Mouse (Mus musculus): ENCODE data around the gene Gsk3b. TPM values are rescaled to one million over a fixed set of nuclear protein-coding genes. Genes with fewer than 3 reads are reported as not detected.

The Gsk3b gene
- polyA plus RNA-seq, 1 experiment from 2014 or later: 164 TPM

GRCm38 (mm10) chr16:38162019-38162418 lies 73.2 kb downstream of the Gsk3b start:
- 83% methylated on average over 3 of the region's 3 CpGs for WGBS

GRCm38 (mm10) chr16:38164811-38165591 lies 76.2 kb downstream of the Gsk3b start:
- no peaks in the 10 kb centered on the region for H3K36me3 ChIP-seq (replicated peaks)
- WGBS: 92% methylated on average over 7 of the region's 7 CpGs
- no peaks in the 10 kb centered on the region for H3K4me1 ChIP-seq
- H3K9ac ChIP-seq: no peak overlapping the region
- no peak for ATAC-seq (replicated peaks)
- no peaks in the 10 kb centered on the region for H3K27me3 ChIP-seq (replicated peaks)
- no peak overlapping the region for H3K4me2 ChIP-seq
- H3K4me3 ChIP-seq: no peak overlapping the region
- no peak overlapping the region for H3K27ac ChIP-seq
- H3K9me3 ChIP-seq: no peaks in the 10 kb centered on the region

More at GRCm38 (mm10) chr16:38162019-38162418, 73.2 kb downstream of the Gsk3b start:
- H3K36me3 ChIP-seq (replicated peaks): no peaks in the 10 kb centered on the region
- no peaks in the 10 kb centered on the region for H3K27me3 ChIP-seq (replicated peaks)
- no peak overlapping the region for H3K27ac ChIP-seq
- no peak overlapping the region for H3K4me3 ChIP-seq
- H3K4me1 ChIP-seq: peaks cover 13% of the 10 kb centered on the region; the same call in 1 of the 2 replicates
- no peak for ATAC-seq (replicated peaks)
- H3K9me3 ChIP-seq: no peaks in the 10 kb centered on the region
- H3K4me2 ChIP-seq: no peak overlapping the region
- H3K9ac ChIP-seq: no peak overlapping the region

GRCm38 (mm10) chr16:38168971-38169370 lies 80.2 kb downstream of the Gsk3b start:
- 94% methylated on average over 5 of the region's 5 CpGs for WGBS
- no peaks in the 10 kb centered on the region for H3K27me3 ChIP-seq (replicated peaks)
- H3K9ac ChIP-seq: no peak overlapping the region
- H3K36me3 ChIP-seq (replicated peaks): no peaks in the 10 kb centered on the region; the same call in 1 of the 2 replicates
- no peak overlapping the region for H3K4me2 ChIP-seq
- ATAC-seq (replicated peaks): no peak
- H3K4me1 ChIP-seq: 0 out of 2 replicates have a peak, but pooled peaks cover 3% of the 10 kb centered on the region
- no peak overlapping the region for H3K4me3 ChIP-seq
- H3K27ac ChIP-seq: no peak overlapping the region
- no peaks in the 10 kb centered on the region for H3K9me3 ChIP-seq

- Histone ChIP-seq H3K4me3 (no peak overlapping the region), H3K36me3 (replicated peaks) (no peaks in the 10 kb centered on the region), H3K4me1 (no peaks in the 10 kb centered on the region; the same call in 1 of the 2 replicates), H3K27ac (no peak overlapping the region), H3K9ac (no peak overlapping the region), H3K27me3 (replicated peaks) (no peaks in the 10 kb centered on the region), H3K9me3 (no peaks in the 10 kb centered on the region), H3K4me2 (no peak overlapping the region)
- no peak for ATAC-seq (replicated peaks)
- 88% methylated on average over 4 of the region's 4 CpGs for WGBS
Observed at GRCm38 (mm10) chr16:38179150-38179549, 90.3 kb downstream of the Gsk3b start.

GRCm38 (mm10) chr16:38181421-38181820 lies 92.6 kb downstream of the Gsk3b start:
- H3K4me1 ChIP-seq: peaks cover 5% of the 10 kb centered on the region
- WGBS: 88% methylated on average over 8 of the region's 8 CpGs
- H3K27ac ChIP-seq: no peak overlapping the region
- no peaks in the 10 kb centered on the region for H3K9me3 ChIP-seq
- no peak for ATAC-seq (replicated peaks)
- H3K4me3 ChIP-seq: no peak overlapping the region
- H3K4me2 ChIP-seq: no peak overlapping the region
- H3K36me3 ChIP-seq (replicated peaks): no peaks in the 10 kb centered on the region; the same call in 1 of the 2 replicates
- H3K9ac ChIP-seq: no peak overlapping the region
- no peaks in the 10 kb centered on the region for H3K27me3 ChIP-seq (replicated peaks)

- Histone ChIP-seq H3K4me2 (no peak overlapping the region), H3K9ac (no peak overlapping the region), H3K4me3 (no peak overlapping the region), H3K27ac (no peak overlapping the region), H3K36me3 (replicated peaks) (no peaks in the 10 kb centered on the region; the same call in 1 of the 2 replicates), H3K9me3 (no peaks in the 10 kb centered on the region), H3K4me1 (peaks cover 5% of the 10 kb centered on the region), H3K27me3 (replicated peaks) (no peaks in the 10 kb centered on the region)
- ATAC-seq (replicated peaks): no peak
- 89% methylated on average over 8 of the region's 8 CpGs for WGBS
Observed at GRCm38 (mm10) chr16:38184657-38185269, 96.0 kb downstream of the Gsk3b start.

GRCm38 (mm10) chr16:38189952-38190351 lies 101.2 kb downstream of the Gsk3b start:
- 95% methylated on average over 4 of the region's 4 CpGs for WGBS
- no peaks in the 10 kb centered on the region for H3K9me3 ChIP-seq
- no peak for ATAC-seq (replicated peaks)
- H3K27ac ChIP-seq: no peak overlapping the region
- H3K4me3 ChIP-seq: no peak overlapping the region
- no peak overlapping the region for H3K4me2 ChIP-seq
- peaks cover 3% of the 10 kb centered on the region; the same call in 1 of the 2 replicates for H3K4me1 ChIP-seq
- H3K27me3 ChIP-seq (replicated peaks): no peaks in the 10 kb centered on the region
- H3K36me3 ChIP-seq (replicated peaks): peaks cover 9% of the 10 kb centered on the region; the same call in 1 of the 2 replicates
- no peak overlapping the region for H3K9ac ChIP-seq

- H3K27me3 ChIP-seq (replicated peaks): no peaks in the 10 kb centered on the region
- H3K4me3 ChIP-seq: no peak overlapping the region
- H3K36me3 ChIP-seq (replicated peaks): peaks cover 13% of the 10 kb centered on the region; the same call in 1 of the 2 replicates
- WGBS: 92% methylated on average over 3 of the region's 3 CpGs
- H3K4me1 ChIP-seq: peaks cover 3% of the 10 kb centered on the region; the same call in 1 of the 2 replicates
- no peak overlapping the region for H3K9ac ChIP-seq
- H3K4me2 ChIP-seq: no peak overlapping the region
- H3K27ac ChIP-seq: no peak overlapping the region
- no peaks in the 10 kb centered on the region for H3K9me3 ChIP-seq
- ATAC-seq (replicated peaks): no peak
Observed at GRCm38 (mm10) chr16:38190531-38190930, 101.7 kb downstream of the Gsk3b start.

GRCm38 (mm10) chr16:38191460-38191859 lies 102.7 kb downstream of the Gsk3b start:
- peaks cover 13% of the 10 kb centered on the region; the same call in 1 of the 2 replicates for H3K36me3 ChIP-seq (replicated peaks)
- ATAC-seq (replicated peaks): no peak
- H3K4me1 ChIP-seq: no peaks in the 10 kb centered on the region
- H3K4me2 ChIP-seq: no peak overlapping the region
- H3K9ac ChIP-seq: no peak overlapping the region
- H3K9me3 ChIP-seq: no peaks in the 10 kb centered on the region
- H3K27ac ChIP-seq: no peak overlapping the region
- WGBS: 89% methylated on average over 6 of the region's 6 CpGs
- no peaks in the 10 kb centered on the region for H3K27me3 ChIP-seq (replicated peaks)
- no peak overlapping the region for H3K4me3 ChIP-seq

- 83% methylated on average over 6 of the region's 6 CpGs for WGBS
- Histone ChIP-seq H3K27me3 (replicated peaks) (no peaks in the 10 kb centered on the region), H3K4me3 (no peak overlapping the region), H3K9me3 (no peaks in the 10 kb centered on the region), H3K36me3 (replicated peaks) (peaks cover 13% of the 10 kb centered on the region; the same call in 1 of the 2 replicates), H3K4me2 (no peak overlapping the region), H3K27ac (no peak overlapping the region), H3K4me1 (peaks cover 9% of the 10 kb centered on the region), H3K9ac (no peak overlapping the region)
- no peak for ATAC-seq (replicated peaks)
Observed at GRCm38 (mm10) chr16:38192640-38193039, 103.8 kb downstream of the Gsk3b start.

- Histone ChIP-seq H3K27ac (no peak overlapping the region), H3K4me3 (no peak overlapping the region), H3K9ac (no peak overlapping the region), H3K27me3 (replicated peaks) (no peaks in the 10 kb centered on the region), H3K36me3 (replicated peaks) (peaks cover 8% of the 10 kb centered on the region; the same call in 1 of the 2 replicates), H3K9me3 (no peaks in the 10 kb centered on the region), H3K4me1 (peaks cover 9% of the 10 kb centered on the region), H3K4me2 (no peak overlapping the region)
- WGBS: 45% methylated on average over 4 of the region's 4 CpGs
- peak; percentile 69 for ATAC-seq (replicated peaks)
Observed at GRCm38 (mm10) chr16:38197299-38197698, 108.5 kb downstream of the Gsk3b start.

GRCm38 (mm10) chr16:38205272-38205671 lies 116.5 kb downstream of the Gsk3b start:
- no peak overlapping the region for H3K4me3 ChIP-seq
- no peaks in the 10 kb centered on the region for H3K9me3 ChIP-seq
- WGBS: 95% methylated on average over 7 of the region's 7 CpGs
- H3K36me3 ChIP-seq (replicated peaks): peaks cover 5% of the 10 kb centered on the region; the same call in 1 of the 2 replicates
- H3K27ac ChIP-seq: no peak overlapping the region
- no peaks in the 10 kb centered on the region for H3K4me1 ChIP-seq
- H3K4me2 ChIP-seq: no peak overlapping the region
- no peak overlapping the region for H3K9ac ChIP-seq
- no peaks in the 10 kb centered on the region for H3K27me3 ChIP-seq (replicated peaks)
- ATAC-seq (replicated peaks): no peak

Measured in midbrain, embryonic 15.5 days (tissue).